Mouse (Mus musculus) stomach, embryonic 14.5 days (tissue): ENCODE results near the gene Fam243. TPM values are rescaled to one million over a fixed set of nuclear protein-coding genes. Genes with fewer than 3 reads are reported as not detected.

Source experiments
- ATAC-seq: fragments of 200-750 bp; cut with Nextera tagmentation; 2 replicates; pipeline ENCODE4 v1.8.0; 2017; ENCODE audit warnings: low read depth, moderate TSS enrichment; ENCODE audit not compliant: insufficient number of reproducible peaks, insufficient read depth, low FRiP score
- H3K27ac ChIP-seq: fragments of 300-500 bp; sonication (generic); 2 replicates; pipeline ENCODE4 v1.5.1; 2014; ENCODE audit warnings: mild to moderate bottlenecking, low read length, moderate library complexity, mixed read lengths
- H3K27me3 ChIP-seq: fragments of 300-500 bp; sonication (generic); 2 replicates; pipeline ENCODE4 v1.6.1; 2014; ENCODE audit warnings: low read length, control low read depth, mixed read lengths; ENCODE audit not compliant: control insufficient read depth, insufficient read depth
- H3K36me3 ChIP-seq: fragments of 300-500 bp; sonication (generic); 2 replicates; pipeline ENCODE4 v1.6.1; 2014; ENCODE audit warnings: mild to moderate bottlenecking, control low read depth, low read length, moderate library complexity, mixed read lengths; ENCODE audit not compliant: control insufficient read depth, insufficient read depth
- H3K4me1 ChIP-seq: fragments of 300-500 bp; sonication (generic); 2 replicates; pipeline ENCODE4 v1.6.1; 2014; ENCODE audit warnings: low read length, control low read depth, mixed read lengths; ENCODE audit not compliant: control insufficient read depth, insufficient read depth
- H3K4me2 ChIP-seq: fragments of 300-500 bp; sonication (generic); replicated peaks from 2 replicates; pipeline ENCODE4 v1.6.1; 2014; ENCODE audit warnings: low read depth, low read length, control low read depth
- H3K4me3 ChIP-seq: fragments of 300-500 bp; sonication (generic); 2 replicates; pipeline ENCODE4 v1.5.1; 2014; ENCODE audit warnings: low read depth, low read length, control low read depth
- H3K9ac ChIP-seq: fragments of 300-500 bp; sonication (generic); replicated peaks from 2 replicates; pipeline ENCODE4 v1.6.1; 2014; ENCODE audit warnings: low read depth, mild to moderate bottlenecking, control low read depth, low read length, moderate library complexity, mixed read lengths
- H3K9me3 ChIP-seq: fragments of 300-500 bp; sonication (generic); 2 replicates; pipeline ENCODE4 v1.6.1; 2016; ENCODE audit warnings: low read depth, low read length, control low read depth; ENCODE audit not compliant: control insufficient read depth
- WGBS: fragments of 180-500 bp; shearing (Covaris S2); extraction: QIAGEN DNeasy Blood & Tissue Kit; methylation state at CpG from one replicate; pipeline ENCODE4 v1.1.7; 2014; 5-methylcytosine and 5-hydroxymethylcytosine counted together
- polyA plus RNA-seq: library from polyadenylated mRNA; unstranded; fragments of >200 nt; fragmentation: Nextera tagmentation; extraction: Ambion mirVana; gene quantifications from 2 replicates; pipeline ENCODE4 v1.2.1, GENCODE M21; 2014

Fam243 gene
- polyA plus RNA-seq, 1 experiment from 2014 or later, result not detected

GRCm38 (mm10) chr16:92313953-92314741 is 7.1 kb downstream of the Fam243 start:
- Histone ChIP-seq H3K4me1 (no peaks in the 10 kb centered on the region), H3K9ac (no peak overlapping the region), H3K36me3 (peaks cover 10% of the 10 kb centered on the region), H3K4me2 (no peak overlapping the region), H3K27ac (no peak overlapping the region), H3K27me3 (no peaks in the 10 kb centered on the region), H3K9me3 (no peaks in the 10 kb centered on the region), H3K4me3 (no peak overlapping the region)
- 46% methylated on average over 13 of the region's 13 CpGs for WGBS
- ATAC-seq, result 0 out of 2 replicates have a peak, but pooled peaks have one; percentile 38

GRCm38 (mm10) chr16:92309126-92309525 is 12.1 kb downstream of the Fam243 start:
- Histone ChIP-seq H3K9ac (no peak overlapping the region), H3K4me3 (no peak overlapping the region), H3K27ac (no peak overlapping the region), H3K4me1 (no peaks in the 10 kb centered on the region), H3K36me3 (peaks cover 25% of the 10 kb centered on the region), H3K27me3 (no peaks in the 10 kb centered on the region), H3K9me3 (no peaks in the 10 kb centered on the region), H3K4me2 (no peak overlapping the region)
- WGBS, result 49% methylated on average over 4 of the region's 4 CpGs
- ATAC-seq, result no peak

GRCm38 (mm10) chr16:92307947-92308346 is 13.3 kb downstream of the Fam243 start:
- H3K9me3 ChIP-seq, result no peaks in the 10 kb centered on the region
- no peak overlapping the region for H3K4me3 ChIP-seq
- H3K27me3 ChIP-seq, result no peaks in the 10 kb centered on the region
- no peaks in the 10 kb centered on the region for H3K4me1 ChIP-seq
- no peak overlapping the region for H3K27ac ChIP-seq
- no peak overlapping the region for H3K4me2 ChIP-seq
- no peak for ATAC-seq
- 78% methylated on average over 3 of the region's 3 CpGs for WGBS
- H3K9ac ChIP-seq, result no peak overlapping the region
- peaks cover 25% of the 10 kb centered on the region for H3K36me3 ChIP-seq

- Histone ChIP-seq H3K4me1 (peaks cover 11% of the 10 kb centered on the region), H3K36me3 (peaks cover 20% of the 10 kb centered on the region)
- 93% methylated on average over 2 of the region's 2 CpGs for WGBS
These were observed 15.7 kb downstream of the Fam243 start for GRCm38 (mm10) chr16:92305519-92305918.

GRCm38 (mm10) chr16:92302506-92302905 is 18.7 kb downstream of the Fam243 start:
- Histone ChIP-seq H3K4me2 (peak overlapping the region; percentile 78), H3K4me3 (no peak overlapping the region), H3K4me1 (peaks cover 11% of the 10 kb centered on the region), H3K27me3 (no peaks in the 10 kb centered on the region), H3K36me3 (peaks cover 15% of the 10 kb centered on the region), H3K9ac (peak overlapping the region; percentile 73; the same call in 1 of the 2 replicates), H3K9me3 (no peaks in the 10 kb centered on the region), H3K27ac (no peak overlapping the region)
- WGBS, result 52% methylated on average over 5 of the region's 5 CpGs
- ATAC-seq, result no peak

More at GRCm38 (mm10) chr16:92305519-92305918, 15.7 kb downstream of the Fam243 start:
- Histone ChIP-seq H3K27me3 (no peaks in the 10 kb centered on the region), H3K4me3 (no peak overlapping the region), H3K9ac (no peak overlapping the region), H3K4me2 (no peak overlapping the region), H3K27ac (no peak overlapping the region), H3K9me3 (no peaks in the 10 kb centered on the region)
- no peak for ATAC-seq

GRCm38 (mm10) chr16:92301989-92302388 is 19.3 kb downstream of the Fam243 start:
- Histone ChIP-seq H3K27me3 (no peaks in the 10 kb centered on the region), H3K4me2 (peak overlapping the region; percentile 78), H3K9ac (peak overlapping the region; percentile 73; the same call in 1 of the 2 replicates), H3K4me1 (peaks cover 11% of the 10 kb centered on the region), H3K36me3 (peaks cover 11% of the 10 kb centered on the region), H3K9me3 (no peaks in the 10 kb centered on the region), H3K4me3 (peak overlapping the region; percentile 68), H3K27ac (no peak overlapping the region)
- ATAC-seq, result no peak
- WGBS, result 26% methylated on average over 5 of the region's 5 CpGs

- WGBS, result 2% methylated on average over 12 of the region's 12 CpGs
- Histone ChIP-seq H3K36me3 (peaks cover 7% of the 10 kb centered on the region; the same call in 1 of the 2 replicates), H3K9me3 (no peaks in the 10 kb centered on the region), H3K4me1 (peaks cover 11% of the 10 kb centered on the region), H3K27me3 (no peaks in the 10 kb centered on the region), H3K4me2 (peak overlapping the region; percentile 78), H3K9ac (peak overlapping the region; percentile 73), H3K27ac (peak overlapping the region; percentile 16; the same call in 1 of the 2 replicates), H3K4me3 (peak overlapping the region; percentile 68)
- peak; percentile 39 for ATAC-seq
These were observed 19.8 kb downstream of the Fam243 start for GRCm38 (mm10) chr16:92301412-92301806.

GRCm38 (mm10) chr16:92300649-92301411 is 20.4 kb downstream of the Fam243 start, which contains the start of gene Smim11:
Gene Smim11 (plus strand): TSS chr16:92301286.
- H3K4me1 ChIP-seq, result peaks cover 11% of the 10 kb centered on the region
- peak within 1 kb of the TSS; percentile 68 for H3K4me3 ChIP-seq
- no peaks in the 10 kb centered on the region for H3K9me3 ChIP-seq
- ATAC-seq, result peak; percentile 93
- no peaks in the 10 kb centered on the region for H3K27me3 ChIP-seq
- peaks cover 7% of the 10 kb centered on the region; the same call in 1 of the 2 replicates for H3K36me3 ChIP-seq
- peak within 1 kb of the TSS; percentile 16; the same call in 1 of the 2 replicates for H3K27ac ChIP-seq
- WGBS, result 11% methylated on average over 32 of the region's 32 CpGs
- peak within 1 kb of the TSS; percentile 73 for H3K9ac ChIP-seq
- peak within 1 kb of the TSS; percentile 78 for H3K4me2 ChIP-seq
